Comparison of ENCODE assay signal across 8 mouse cellular contexts in genomic region chr3:53334051-53334450, GRCm38 (mm10).
DNase-seq lines count a peak whose midpoint lies in the region; ATAC-seq lines count a peak whose summit lies in the region.

No protein-coding gene starts in this region.

- DNase-seq in heart, embryonic 10.5 days (ENCODE audit: low spot score): no peak
- DNase-seq in heart, postnatal 25 days (ENCODE audit: low spot score): no peak
- peak; percentile 31 for DNase-seq in brain, adult 2 months (ENCODE audit: low read depth, low spot score)
- DNase-seq in liver, embryonic 13.5 days: no peak
- no peak for DNase-seq in right cerebral cortex, postnatal 36 days (ENCODE audit: low spot score in 2 of 2)
- no peak for DNase-seq in thymus, adult 18-20 months

- ATAC-seq in heart, embryonic 14.5 days (ENCODE audit: insufficient number of reproducible peaks, insufficient read depth, low FRiP score, low read depth): no peak
- no peak for ATAC-seq in liver, embryonic 13.5 days (ENCODE audit: low read depth)
- ATAC-seq in megakaryocyte-erythroid progenitor cell, adult 5-6 weeks (replicated peaks; ENCODE audit: low FRiP score, low TSS enrichment, poor library complexity, severe bottlenecking): no peak

- 25% methylated on average over 11 of the region's 11 CpGs for WGBS in heart, embryonic 10.5 days
- 20% methylated on average over 11 of the region's 11 CpGs for WGBS in heart, embryonic 14.5 days
- WGBS in liver, embryonic 13.5 days (ENCODE audit: insufficient replicate concordance): 41% methylated on average over 11 of the region's 11 CpGs

- 0 out of 2 replicates have a peak, but pooled peaks cover 3% of the 10 kb centered on the region for H3K4me1 ChIP-seq in heart, embryonic 10.5 days
- no peaks in the 10 kb centered on the region for H3K4me1 ChIP-seq in heart, embryonic 14.5 days (ENCODE audit: control insufficient read depth in 2 of 2, insufficient read depth in 2 of 2, low read length in 2 of 2)
- no peaks in the 10 kb centered on the region for H3K4me1 ChIP-seq in liver, embryonic 13.5 days (replicated peaks)

- no peaks in the 10 kb centered on the region for H3K27me3 ChIP-seq in heart, embryonic 10.5 days (ENCODE audit: insufficient read depth, poor library complexity, severe bottlenecking)
- H3K27me3 ChIP-seq in heart, embryonic 14.5 days (ENCODE audit: control insufficient read depth, insufficient read depth, low read length): no peaks in the 10 kb centered on the region
- H3K27me3 ChIP-seq in liver, embryonic 13.5 days: no peaks in the 10 kb centered on the region

- H3K9me3 ChIP-seq in heart, embryonic 10.5 days: no peaks in the 10 kb centered on the region
- H3K9me3 ChIP-seq in heart, embryonic 14.5 days (ENCODE audit: control insufficient read depth, low read length): no peaks in the 10 kb centered on the region
- H3K9me3 ChIP-seq in liver, embryonic 13.5 days (replicated peaks): no peaks in the 10 kb centered on the region

- no peaks in the 10 kb centered on the region for H3K36me3 ChIP-seq in heart, embryonic 10.5 days
- no peaks in the 10 kb centered on the region for H3K36me3 ChIP-seq in heart, embryonic 14.5 days (ENCODE audit: control insufficient read depth, insufficient read depth, low read length)
- H3K36me3 ChIP-seq in liver, embryonic 13.5 days: no peaks in the 10 kb centered on the region

- intact Hi-C loops in heart, postnatal 25 days (cut with DNase I): no loop called here

- H3K27ac ChIP-seq in heart, embryonic 10.5 days: no peak overlapping the region; the same call in 1 of the 2 replicates
- no peak overlapping the region for H3K27ac ChIP-seq in heart, embryonic 14.5 days (replicated peaks in 1 of 2; ENCODE audit: control insufficient read depth in 1 of 2, insufficient read depth in 1 of 2, low read depth in 2 of 2, low read length in 2 of 2)
- H3K27ac ChIP-seq in liver, embryonic 13.5 days: no peak overlapping the region

- peak overlapping the region; percentile 45 for H3K4me3 ChIP-seq in heart, embryonic 10.5 days
- H3K4me3 ChIP-seq in heart, embryonic 14.5 days (ENCODE audit: control insufficient read depth in 1 of 2, insufficient read depth in 1 of 2, low read depth in 1 of 2, low read length in 2 of 2): peak overlapping the region; percentile 27 to 34
- no peak overlapping the region for H3K4me3 ChIP-seq in liver, embryonic 13.5 days (replicated peaks)

- peak overlapping the region; percentile 66 for H3K4me2 ChIP-seq in heart, embryonic 14.5 days (ENCODE audit: low read length)
- peak overlapping the region; percentile 8; the same call in 1 of the 2 replicates for H3K4me2 ChIP-seq in liver, embryonic 13.5 days

- peak overlapping the region; percentile 45; the same call in 1 of the 2 replicates for H3K9ac ChIP-seq in heart, embryonic 14.5 days (ENCODE audit: low read length)
- H3K9ac ChIP-seq in liver, embryonic 13.5 days: no peak overlapping the region
